Mouse (Mus musculus) CD4-positive, CD25-positive, alpha-beta regulatory T cell, adult 2 months (primary cell): ENCODE measurements around the gene Gm16253.

ENCODE experiments used
- DNase-seq: peaks from one replicate; pipeline ENCODE4 v3.0.0-alpha.2; 2012; ENCODE audit warnings: low read depth, low spot score

Gene Gm16253

DNA sequence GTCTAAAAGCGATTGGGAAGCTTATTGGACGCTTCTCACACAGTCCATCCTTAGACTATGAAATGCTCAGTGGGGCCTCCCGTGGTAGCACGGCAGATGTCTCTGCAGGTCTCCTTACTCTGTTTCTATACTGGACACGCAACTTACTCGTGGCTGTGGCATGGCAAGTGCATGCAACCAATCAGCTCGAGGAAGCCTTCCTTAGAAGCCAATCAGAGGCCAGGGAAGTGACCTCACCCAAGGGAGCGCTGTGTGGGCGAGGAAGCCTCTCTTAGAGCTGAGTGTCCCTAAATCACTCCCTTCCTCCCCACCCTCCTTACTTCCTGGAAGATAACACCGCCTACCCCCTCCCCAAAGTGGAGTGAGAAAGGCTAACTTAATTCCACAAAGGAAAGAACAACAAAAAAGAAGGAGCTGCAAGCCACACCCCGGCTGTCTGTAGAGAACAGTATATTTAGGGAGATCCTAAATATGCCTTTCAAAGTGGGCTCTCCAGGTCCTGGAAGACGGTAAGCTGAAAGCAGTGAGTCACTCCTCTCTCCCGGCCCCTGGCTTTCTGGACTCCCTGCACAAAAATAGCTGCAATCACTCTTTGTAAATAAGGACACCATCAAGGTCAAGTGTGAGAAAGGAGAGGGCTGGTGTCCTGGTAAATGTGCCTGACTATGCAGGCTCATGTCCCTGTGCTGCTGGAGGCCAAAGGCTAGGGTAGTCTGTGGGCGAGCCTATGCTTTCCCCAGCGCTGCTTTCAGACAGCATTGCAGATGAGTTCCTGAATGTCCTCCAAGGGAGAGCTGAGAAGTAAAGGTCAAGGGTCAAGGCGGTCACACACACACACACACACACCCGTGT lies at the start of gene Gm16253:
Gm16253 (plus strand) TSS at position 295 of the 852 bp plus-strand sequence.
- DNase-seq: peak; percentile 93

DNA sequence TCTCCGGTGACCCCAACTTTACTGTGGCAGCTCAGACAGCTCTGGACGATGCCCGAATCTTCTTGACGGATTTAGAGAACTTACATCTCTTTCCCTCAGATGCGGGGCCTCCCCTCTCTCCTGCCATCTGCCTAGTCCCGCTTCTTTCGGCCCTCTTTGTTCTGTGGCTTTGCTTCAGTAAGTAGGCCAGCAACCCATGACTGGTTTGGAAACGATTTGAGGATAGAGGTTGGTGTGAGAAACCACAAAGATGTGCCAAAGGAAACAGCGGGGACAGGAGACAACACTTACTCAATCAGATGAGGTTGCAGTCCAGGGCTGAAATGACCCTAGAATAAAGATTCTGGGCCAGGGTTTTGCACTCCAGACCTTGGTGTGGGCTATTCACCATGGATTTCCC lies 48.3 kb upstream of the Gm16253 start:
- no peak for DNase-seq

DNA sequence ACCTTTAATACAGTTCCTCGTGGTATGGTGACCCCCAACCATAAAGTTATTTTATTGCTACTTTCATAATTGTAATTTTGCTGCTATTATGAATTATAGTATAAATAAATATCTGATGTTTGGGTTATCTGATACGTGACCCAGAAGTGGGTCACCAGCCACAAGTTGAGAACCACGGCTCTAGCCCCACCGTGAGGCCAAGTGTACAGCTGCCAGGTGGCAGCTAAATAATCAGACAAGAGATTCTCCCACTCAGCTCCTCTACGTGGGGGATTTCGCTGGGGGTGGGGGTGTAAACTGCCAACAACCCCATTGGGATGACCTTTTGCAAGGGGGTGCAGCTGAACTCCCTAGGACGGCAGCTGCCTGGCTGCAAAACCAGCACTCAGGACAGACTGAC lies 44.7 kb upstream of the Gm16253 start:
- DNase-seq: no peak

DNA sequence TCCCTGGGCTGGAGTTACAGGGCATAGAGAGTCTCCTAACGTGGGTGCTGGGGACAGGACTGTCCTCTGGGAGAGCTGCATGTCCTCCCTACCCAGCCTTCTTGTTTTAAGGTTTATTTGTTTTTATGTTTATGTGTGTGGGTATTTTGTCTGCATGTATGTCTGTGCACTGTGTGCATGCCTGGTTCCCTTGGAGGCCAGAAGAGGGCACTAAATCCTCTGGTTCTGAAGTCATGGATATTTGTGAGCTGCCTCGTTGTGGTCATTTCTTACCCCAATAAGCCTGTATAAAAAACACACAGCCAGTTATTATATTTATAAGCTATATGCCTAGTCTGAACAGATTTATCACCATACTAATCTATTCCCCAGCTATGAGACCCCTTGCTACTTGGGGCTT lies 42.5 kb upstream of the Gm16253 start:
- no peak for DNase-seq

DNA sequence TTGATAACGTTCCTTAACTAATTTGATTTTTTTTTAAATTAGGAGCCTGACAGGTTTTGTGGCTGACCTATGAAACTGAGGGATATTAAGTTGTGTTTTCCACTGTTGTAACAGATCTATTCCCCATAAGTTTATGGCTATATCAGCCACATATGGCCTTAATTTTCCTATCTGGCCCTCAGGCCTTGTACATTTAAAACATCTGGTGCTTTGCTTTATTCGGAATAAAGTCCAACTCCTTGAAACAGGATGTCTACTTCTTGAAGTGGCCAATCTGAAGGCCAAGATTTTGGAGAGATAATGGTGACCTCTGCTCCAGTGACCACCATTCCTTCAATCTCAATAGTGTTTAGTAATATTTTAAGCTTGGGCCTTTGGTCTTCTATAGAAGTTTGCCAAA lies 37.5 kb upstream of the Gm16253 start:
- no peak for DNase-seq

DNA sequence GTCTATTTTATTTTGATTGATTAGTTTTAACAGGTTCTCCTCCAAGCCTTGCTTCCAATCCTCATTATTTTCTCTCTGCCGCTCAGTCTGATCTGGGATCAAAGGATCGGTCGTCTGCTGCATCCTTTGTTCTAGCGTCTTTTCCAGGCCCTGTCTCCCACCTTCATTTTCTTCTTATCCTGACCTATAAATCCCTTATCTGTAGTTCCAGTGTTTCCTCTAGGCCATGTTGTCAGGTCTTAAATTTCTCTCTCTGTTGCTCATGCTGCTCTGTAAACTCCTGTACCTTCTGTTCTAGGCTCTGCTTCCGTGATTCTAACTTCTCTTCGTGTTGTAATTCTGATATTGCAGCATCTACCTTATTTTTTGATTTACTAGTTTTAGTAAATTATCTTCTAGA lies 36.0 kb upstream of the Gm16253 start:
- no peak for DNase-seq

DNA sequence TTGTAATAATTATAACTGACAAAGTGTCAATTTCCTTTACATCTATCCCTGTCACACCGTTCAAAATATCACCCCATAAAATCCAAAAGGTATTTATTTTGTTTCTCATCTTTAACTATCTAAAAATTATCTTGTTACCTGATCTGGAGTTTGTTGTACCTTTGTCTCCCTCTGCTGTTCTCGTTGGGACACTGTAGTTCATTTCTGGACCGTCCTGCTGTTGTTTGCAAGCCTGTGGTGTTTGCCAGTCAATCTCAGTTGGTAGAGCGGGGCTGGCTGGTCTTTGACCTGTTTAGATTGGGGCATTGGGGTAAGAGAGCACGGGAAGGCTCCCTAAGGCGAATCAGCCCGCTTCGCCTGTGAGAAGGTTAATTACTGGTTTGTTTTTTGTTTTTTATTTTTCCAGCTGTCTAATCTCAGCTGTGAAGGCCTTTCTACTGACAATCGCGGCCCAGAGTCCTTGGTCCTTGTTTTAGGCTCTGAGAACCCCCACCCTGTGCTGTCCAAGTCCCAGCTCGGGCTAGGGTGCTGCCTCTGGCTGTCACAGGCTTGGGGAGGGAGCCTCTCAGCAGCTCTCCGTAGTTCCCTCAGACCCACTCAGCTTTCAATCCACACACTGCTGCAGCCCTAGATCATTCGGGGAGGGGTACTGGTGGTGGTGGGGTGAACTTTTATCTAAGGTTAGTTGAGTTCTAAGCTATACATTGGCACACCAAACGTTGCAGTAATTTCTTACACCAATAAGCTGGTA lies 35.3 kb upstream of the Gm16253 start:
- DNase-seq: peak; percentile 54

DNA sequence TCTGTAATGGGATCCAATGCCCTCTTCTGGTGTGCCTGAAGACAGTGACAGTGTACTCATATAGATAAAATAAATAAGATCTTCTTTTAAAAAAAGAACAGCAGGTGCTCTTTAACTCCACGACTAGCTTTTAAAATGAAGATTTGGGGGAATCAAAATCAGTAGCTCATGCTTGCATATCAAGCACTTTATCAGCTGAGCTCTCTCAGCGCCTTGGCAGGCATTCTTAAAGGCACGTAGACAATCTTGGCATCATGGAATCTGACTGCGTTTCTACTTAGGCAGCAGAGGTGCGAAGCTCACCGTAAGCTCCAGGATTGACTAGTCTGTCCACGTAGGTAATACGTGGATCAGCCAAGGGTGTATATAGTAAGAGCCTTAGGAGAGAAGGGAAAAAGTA lies 34.2 kb upstream of the Gm16253 start:
- no peak for DNase-seq

DNA sequence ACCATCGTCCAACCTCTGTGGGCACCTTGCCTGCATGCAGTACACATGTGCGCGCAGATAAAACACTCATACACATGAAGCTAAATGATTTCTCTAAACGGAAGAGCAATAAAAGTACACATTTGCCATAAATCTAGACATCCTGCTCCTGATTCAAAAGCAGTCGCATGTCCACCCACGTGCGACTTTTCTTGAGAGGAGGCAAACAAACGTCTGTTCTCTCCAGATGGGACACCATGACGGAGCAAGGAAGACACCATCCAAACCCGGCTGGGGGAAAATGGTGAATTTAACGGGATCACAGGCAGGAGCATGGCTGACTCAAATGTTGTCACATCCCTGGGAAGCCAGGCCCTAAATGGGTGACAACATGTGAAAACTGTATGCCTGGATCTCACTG lies 33.4 kb upstream of the Gm16253 start:
- DNase-seq: no peak

DNA sequence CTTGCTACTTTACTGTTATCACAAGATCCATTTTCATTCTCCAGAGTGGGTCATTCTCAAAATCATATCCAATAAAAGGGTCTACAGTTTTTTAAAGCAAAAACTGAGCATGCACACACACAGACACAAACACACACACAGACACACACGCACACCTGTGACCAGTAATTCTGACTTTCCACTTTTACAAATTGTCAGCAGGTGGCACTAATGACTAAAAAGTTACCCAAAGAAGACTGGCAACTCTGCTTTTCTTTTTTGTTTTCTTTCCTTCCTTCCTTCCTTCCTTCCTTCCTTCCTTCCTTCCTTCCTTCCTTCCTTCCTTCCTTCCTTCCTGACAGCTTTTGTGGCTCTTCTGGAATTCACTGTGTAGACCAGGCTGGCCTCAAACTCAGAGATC lies 31.2 kb upstream of the Gm16253 start:
- DNase-seq: peak; percentile 40

DNA sequence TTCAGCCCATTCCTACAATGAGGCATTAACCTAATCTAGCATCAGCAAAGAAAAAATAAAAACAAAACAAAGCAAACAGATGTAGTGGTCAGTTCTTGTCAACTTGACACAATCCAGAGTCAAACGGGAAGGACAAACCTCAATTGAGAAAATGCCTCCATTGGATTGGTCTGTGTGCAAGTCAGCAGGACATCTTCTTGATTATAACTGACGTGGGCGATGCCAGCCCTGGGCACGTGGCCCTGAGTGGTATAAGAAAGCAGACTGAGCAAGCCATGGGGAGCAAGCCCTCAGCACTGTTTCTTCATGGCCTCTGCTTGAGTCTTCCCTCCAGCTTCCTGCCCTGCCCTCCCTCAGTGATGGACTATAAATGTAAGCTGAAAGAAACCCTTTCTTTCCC lies 29.9 kb upstream of the Gm16253 start:
- DNase-seq: no peak

DNA sequence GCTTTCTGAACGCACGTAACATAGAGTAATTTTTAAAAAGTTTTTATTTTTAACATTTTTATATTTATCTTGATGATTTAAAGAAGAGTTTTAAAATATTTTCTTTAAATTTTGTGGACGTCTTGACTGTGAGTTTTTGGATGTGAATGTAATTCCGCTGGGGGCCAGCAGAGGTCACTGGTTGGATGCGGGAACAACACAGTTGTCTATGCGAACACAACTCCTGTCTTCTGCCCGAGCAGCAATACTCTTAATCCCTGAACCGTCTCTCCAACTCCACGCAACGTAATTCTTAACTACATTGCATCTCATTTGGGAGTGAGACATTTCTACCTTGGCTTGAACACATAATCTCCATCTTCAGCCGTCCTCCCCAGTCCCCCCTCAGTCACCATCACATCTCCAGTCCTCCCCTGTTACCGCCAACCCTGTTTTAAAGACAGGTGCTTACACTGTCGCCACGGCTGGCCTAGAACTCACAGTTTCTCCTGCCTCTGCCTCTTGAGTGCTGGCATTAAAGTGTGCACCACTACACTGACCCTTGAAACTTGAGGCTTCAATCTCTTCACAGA lies 29.3 kb upstream of the Gm16253 start:
- peak; percentile 87 for DNase-seq

DNA sequence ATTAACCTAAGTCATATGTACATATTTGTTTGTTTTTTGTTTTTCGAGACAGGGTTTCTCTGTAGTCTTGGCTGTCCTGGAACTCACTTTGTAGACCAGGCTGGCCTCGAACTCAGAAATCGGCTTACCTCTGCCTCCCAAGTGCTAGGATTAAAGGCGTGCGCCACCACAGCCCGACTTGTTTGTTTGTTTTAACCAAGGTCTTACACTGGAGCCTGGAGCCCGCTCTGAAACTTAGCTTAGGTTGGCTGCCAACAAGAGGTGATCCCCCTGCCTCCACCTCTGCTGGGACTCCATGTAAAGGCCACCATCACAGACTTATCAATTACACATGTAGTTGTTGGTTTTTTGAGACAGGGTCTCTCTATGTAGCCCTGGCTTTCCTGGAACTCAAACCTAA lies 28.0 kb upstream of the Gm16253 start:
- no peak for DNase-seq

DNA sequence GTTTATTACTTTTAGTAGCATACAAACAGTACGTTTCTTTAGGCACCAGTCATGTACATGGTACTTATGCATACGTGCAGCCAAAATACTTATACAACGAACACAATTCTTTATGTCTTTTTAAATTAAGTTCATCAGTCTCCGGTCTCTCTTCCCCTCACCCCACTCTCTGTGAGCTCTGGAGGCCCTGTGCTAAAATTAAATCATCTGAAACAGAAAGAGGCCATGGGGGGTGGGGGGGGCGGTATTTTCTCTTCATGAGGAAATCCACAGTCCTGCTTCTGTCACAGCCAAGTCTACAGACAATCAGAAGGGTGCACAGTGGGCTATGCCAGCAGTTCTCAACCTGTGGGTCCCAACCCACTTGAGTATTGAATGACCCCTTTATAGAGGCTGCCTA lies 27.4 kb upstream of the Gm16253 start:
- no peak for DNase-seq

DNA sequence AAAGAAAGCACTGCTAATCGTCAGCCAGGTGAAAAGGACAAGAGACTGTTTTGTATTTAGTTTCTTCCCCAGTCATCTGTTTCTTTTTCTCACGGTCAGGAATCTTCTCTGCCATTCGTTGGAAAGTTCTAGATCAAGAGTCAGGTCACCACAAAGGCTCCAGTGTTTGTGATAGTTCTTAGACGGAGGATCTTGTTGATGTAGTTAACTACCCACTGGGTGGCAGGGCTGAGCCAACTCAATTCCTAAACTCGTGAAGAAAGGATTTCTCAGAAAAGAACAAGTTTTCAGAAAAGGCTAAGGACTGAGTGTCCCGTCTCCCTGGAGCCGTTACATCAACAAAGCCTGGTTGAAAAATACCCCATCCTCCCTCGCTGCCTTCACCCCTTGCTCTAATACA lies 25.6 kb upstream of the Gm16253 start:
- DNase-seq: peak; percentile 85

DNA sequence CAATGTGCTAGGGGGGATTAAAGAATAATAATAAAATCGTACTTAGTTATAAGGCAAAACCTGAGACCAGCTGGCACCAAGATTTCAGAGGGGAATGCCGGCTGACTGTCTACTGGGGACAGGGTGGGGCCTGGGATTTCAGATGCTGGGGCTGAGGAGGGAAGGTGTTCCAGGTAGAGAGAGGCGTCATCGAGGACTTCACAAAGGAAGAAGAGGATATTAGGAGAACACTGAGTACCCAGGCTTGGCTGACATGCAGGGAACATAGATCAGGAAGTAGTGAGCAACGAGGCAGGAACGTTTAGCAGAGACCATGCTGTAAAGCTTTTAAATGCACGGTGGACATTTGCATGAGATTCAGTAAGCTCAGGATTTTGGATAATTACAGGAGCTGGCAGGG lies 24.9 kb upstream of the Gm16253 start:
- no peak for DNase-seq

DNA sequence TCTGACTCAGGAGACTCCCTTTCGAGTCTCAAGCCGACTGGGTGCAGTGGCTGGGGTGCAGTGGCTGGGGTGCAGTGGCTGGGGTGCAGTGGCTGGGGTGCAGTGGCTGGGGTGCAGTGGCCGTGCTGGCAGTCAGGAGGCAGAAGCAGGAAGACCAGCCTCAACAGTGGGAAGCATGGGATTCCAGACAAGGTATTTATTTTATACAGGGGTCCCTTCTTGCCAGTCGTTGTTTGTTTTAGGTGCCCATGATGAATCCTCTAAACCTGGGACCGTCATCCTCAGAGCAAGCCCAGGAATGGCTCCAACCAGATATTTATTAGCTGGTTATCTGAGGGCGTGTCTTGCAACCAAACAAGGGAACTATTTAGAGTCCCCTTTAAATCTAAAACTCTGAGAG lies 23.2 kb upstream of the Gm16253 start:
- DNase-seq: no peak

DNA sequence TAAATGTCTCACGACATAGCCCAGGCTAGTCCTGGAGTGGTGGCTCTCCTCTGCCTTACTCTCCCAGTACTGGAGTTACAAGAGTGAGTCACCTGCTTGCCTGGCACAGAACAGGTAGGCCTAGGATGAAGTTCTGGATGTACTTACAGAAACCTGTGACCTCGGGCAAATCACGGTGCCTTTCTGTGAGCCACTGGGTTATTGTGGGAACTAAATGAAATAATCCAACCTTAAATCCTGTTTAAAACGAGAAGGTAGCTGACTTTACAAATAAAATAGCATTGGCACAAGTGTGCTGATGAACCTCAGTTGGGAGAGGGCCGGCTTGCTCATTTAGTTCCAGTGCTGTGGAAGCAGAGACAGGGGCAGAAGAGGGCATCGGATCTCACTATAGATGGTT lies 22.5 kb upstream of the Gm16253 start:
- no peak for DNase-seq

DNA sequence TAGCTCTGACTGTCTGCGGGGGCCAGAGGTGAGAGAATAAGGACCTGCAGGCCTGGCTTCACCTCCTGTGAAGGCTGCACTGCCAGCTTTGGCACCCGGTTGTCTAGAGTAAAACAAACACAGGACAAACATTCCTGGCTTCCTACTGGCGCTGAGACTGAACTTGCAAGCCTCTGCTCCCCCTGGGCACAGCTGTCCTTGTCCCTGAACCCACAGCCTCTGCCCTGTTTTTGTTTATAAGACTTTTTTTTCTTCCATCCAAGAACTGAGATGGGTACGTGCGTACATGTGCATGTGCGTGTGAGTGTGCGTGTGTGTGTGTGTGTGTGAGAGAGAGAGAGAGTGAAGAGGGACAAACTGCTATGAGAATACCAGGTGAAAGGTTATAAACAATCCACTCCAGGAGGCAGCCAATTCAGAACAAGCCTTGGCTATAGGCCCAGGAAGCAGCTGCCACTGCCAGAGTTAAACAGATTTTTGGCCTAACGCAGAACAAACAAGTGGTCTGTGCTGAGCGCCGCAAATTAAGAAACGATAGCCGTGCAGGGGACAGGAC lies 21.7 kb upstream of the Gm16253 start:
- peak; percentile 37 for DNase-seq

DNA sequence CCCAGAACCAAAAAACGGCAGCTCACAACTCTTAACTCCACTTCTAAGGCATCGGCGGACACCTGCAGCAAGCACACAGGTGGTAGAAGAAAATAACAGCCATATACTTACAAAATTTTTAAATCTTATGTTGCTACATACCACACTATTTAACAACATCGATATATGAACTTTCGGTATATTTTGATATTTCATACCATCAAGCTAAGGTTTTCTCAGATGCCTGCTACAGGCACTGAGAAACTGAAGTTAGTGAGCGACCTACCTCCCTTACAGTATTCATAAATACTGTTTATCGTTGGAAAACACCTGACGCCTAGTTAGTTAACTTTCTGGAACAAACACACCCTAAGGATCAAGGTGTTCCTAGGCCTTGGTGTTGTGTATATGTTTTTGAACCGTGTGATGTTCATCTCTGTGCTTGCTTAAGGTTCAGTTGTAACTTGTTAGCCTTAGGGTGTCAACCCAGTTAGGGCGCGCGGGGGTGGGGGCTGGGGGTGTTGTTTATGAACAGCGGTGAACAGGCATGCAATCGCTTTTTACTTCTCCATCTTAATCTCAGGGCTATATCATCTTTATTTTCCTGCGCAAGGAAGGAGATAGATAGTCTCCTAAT lies 20.7 kb upstream of the Gm16253 start:
- DNase-seq: peak; percentile 52

DNA sequence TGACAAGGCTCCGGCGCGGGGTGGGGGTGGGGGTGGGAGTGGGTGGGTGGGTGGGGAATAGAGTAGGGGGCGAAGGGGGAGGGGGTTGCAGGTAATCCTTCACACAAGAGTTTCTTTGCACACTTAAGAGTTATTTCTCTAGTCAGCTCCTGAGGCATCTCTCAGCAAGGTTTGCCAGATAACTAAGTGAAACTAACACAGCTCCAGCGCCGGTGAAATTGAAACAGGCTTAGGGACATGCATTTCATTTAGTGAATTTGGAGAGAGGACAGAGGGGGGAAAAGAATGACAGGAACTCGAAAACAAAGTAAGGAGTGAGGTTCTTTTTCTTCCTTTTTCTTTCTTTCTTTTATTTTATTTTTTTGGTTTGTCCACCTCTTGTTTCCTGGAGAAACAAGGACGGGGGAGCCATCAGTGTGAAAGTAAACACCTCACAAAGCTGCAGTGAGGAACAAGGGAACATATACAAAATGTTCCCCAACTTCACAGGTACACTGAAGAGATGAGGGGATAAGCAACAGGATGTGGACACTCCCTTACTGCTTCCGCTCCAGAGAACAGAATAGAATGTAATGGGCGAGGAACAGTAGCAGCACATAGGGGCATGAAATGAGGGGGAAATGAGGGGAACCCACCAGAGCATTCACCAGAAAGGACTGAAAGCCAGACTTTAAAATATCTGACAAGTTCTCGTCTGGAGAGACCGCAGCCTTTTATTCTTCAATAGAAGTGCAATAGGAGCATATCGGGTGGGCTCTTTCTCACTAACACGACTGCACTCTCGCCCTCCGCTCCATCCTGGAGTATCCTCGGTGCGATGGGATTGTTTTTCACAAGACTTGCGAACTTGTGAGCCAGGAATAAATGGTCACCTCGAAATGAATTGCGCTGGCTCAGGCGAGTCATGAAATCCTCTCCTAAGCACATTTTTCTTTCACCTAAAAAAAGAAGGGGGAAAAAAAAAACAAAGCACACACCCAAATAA lies 19.8 kb upstream of the Gm16253 start:
- peak; percentile 73 for DNase-seq
